Mouse (Mus musculus): ENCODE results near the gene Cpm.

Cpm gene

GRCm38 (mm10) chr10:117635823-117636589, 6.7 kb downstream of the Cpm start:
- in situ Hi-C loops (cut with MseI, MboI) = no loop called here

- in situ Hi-C loops (cut with MseI, MboI) = no loop called here
These were observed 7.9 kb downstream of the Cpm start for GRCm38 (mm10) chr10:117637062-117637744.

DNA sequence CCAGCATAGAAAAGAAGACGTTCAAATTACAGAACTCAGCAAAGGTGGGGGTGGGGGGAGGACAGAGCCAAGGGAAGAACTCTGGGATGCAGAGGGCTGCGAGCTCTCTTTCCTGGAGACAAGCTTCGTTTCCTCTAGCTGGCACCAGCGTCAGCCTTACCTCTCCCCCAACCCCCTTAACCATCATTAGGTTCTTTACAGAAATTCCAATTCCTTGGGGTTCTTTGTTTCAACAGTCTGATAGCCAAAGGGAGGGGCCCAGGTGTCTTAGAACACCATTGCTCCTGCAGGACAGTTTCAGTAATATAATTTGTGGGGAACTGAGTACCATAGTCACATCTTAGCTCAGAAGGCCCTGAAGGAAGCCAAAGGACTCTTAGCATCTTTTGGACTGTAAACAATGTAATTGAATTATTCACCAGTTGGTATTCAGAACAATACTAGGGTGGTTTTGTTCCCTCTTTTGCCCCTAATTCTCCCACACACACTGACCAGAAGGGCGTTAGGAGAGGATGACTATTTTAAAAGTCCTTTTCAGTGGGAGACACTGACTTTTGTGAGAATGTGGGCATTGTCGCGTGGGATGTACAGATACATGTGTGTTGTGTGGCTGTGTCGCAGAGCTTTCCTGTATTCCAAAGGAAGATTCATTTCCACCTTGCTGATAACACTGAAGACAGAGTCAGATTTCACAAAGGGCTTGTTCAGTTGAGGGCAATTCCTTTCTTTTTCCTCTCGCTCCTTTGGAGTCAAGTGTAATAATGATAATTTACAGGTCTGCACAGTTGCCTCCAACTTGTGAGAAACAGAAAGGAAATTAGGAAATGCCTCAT, 8.7 kb downstream of the Cpm start:
- in situ Hi-C loops (cut with MseI, MboI) = no loop called here

GRCm38 (mm10) chr10:117638578-117639220, 9.4 kb downstream of the Cpm start:
- in situ Hi-C loops (cut with MseI, MboI) = no loop called here

DNA sequence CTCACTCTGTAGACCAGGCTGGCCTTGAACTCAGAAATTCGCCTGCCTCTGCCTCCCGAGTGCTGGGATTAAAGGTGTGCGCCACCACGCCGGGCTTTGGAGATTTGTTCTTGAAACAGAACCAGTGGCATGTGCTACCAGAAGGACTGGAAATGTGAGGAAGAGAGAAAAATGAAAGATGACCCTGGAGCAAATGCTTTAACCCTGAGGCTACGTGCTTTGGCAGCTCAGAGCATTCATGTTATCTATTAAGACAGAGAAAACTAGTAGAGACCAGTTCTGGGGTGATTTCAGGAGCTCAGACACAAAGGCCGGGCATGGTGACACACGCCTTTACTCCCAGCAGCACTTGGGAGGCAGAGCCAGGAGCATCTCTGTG, 9.9 kb downstream of the Cpm start:
- in situ Hi-C loops (cut with MseI, MboI) = no loop called here

DNA sequence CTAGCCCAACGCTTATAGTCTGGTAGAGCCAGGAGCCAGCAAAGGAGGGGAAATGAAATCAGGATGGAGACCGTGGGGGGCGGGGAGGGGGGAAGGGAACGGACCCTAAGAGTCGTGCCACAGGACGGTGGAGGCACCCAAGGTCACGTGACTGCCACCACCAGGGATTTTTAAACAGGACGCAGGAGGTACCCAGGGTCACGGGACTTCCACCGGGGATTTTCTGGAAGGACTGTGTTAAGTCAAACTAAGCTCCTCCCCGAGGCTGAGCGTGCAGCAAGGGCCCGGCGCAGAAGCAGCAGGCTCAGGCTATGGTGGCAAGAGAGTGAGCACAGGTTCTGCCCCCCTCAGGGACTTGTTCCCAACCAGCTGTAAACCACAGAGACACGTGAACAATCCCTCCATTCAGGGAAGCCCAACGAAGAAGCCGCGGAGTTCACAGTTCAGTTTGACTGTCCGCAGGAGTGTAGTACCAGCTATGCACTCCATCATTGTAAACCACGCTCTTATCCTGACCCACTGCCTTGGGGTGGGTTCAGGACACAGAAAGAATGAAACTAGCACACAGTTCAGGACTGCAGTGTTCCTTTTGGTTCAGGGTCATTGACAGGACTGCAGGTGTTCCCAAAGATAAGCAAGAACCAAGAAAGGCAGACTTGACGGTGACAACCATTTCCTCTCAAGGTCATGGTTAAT, 10.7 kb downstream of the Cpm start:
- in situ Hi-C loops (cut with MseI, MboI) = no loop called here

- in situ Hi-C loops (cut with MseI, MboI) = no loop called here
These were observed 11.3 kb downstream of the Cpm start for GRCm38 (mm10) chr10:117640595-117641078.

GRCm38 (mm10) chr10:117641400-117642200, 12.3 kb downstream of the Cpm start:
- in situ Hi-C loops (cut with MseI, MboI) = no loop called here

DNA sequence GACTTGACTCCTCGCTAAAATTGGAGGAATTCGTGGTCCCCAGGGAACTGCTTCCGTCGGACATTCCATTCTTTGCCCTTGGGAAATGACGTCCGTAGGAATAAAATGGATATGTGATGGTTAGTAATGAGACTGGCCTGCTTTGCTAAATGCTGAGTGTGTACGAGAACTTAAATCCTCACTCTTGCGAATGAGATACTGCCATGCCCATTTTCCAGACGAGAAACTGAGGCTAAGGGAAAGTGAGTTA, 12.8 kb downstream of the Cpm start:
- in situ Hi-C loops (cut with MseI, MboI) = no loop called here

DNA sequence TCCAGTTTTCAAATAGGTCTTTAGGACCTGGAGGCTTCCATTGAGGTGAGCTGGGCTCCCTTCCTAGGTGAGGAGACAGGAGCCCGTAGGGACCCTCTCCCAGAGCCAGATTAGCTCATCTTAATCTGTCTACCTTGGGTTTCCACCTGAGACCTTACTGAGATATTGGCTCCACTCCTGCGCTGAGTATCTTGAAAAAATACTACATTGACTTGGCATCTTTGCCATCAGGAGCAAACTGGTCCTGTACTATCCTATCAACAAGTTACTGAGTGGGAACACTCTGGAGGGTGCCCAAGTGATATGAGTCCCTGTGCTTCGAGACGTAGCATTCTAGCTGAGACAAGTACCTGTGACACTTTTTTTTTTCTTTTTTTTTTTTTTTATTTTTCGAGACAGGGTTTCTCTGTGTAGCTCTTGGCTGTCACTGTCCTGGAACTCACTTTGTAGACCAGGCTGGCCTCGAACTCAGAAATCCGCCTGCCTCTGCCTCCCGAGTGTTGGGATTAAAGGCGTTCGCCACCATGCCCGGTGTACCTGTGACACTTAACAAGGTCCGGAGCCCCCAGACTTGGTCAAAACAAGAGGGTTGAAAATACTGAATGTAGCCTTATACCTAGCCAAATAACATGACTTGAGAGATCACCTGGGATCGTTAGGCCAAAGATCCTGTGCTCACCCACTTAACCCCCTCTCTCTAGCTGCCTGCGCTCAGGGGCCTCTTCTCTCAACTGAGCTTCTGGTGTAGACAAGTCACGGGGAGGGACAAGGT, 13.4 kb downstream of the Cpm start:
- in situ Hi-C loops (cut with MseI, MboI) = no loop called here

DNA sequence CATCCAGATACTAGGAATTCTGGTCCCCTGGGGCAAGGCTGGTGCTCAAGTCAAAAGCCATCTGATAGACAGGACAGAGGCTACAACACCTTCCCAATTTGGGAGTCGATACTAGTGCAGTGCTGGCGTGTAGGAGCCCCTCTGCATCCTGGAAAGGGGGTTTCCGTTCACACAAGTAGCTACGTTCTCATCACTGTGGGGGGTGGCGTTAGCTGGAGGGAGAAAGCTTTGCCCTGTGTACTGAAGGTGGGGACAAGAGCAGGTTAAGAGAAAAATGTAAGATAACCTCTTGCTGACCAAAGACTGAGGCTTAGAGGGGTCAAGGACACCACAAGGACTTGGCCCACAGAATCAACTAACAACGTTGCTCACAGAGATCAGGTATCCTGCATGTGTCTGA, 14.0 kb downstream of the Cpm start:
- in situ Hi-C loops (cut with MseI, MboI) = no loop called here

- in situ Hi-C loops (cut with MseI, MboI) = no loop called here
These were observed 14.6 kb downstream of the Cpm start for GRCm38 (mm10) chr10:117643711-117644428.

DNA sequence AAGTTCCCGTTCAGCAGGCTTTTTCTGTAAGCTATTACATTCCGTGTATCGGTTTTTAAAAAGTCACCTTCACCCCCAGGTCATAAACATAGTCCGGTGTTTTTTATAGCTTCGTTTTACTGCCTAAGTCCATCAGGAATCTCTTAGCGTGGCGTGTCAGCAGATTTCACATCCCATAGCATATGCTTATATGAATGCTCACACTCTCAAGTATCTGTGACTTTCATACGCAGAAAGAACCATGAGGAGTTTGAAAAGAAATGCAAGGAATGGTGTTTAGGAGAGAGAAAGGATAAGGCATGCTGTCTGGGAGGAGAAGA, 15.1 kb downstream of the Cpm start:
- in situ Hi-C loops (cut with MseI, MboI) = no loop called here

GRCm38 (mm10) chr10:117644828-117645227, 15.5 kb downstream of the Cpm start:
- in situ Hi-C loops (cut with MseI, MboI) = no loop called here

DNA sequence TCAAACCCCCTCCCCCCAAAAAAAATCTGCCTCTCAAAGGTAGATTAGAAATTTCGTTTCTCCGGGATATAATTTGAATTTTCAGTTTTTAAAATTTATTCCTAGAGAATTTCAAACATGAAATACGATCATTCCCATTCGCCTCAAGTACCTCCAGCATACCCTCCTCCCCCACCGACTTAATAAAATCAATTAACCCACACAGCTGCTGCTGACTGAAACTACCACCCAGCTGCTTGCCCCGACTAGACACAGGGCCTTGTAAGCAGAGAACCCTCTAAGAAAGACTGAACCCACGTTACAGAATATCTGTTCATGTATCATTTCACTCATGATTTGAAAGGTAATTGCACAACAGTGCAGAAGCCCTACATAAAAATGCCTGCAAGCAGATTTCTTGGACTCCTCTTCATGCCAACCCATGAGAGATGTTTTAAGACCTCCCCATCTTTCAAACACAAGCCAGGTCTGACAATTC, 16.2 kb downstream of the Cpm start:
- in situ Hi-C loops (cut with MseI, MboI) = no loop called here

- in situ Hi-C loops (cut with MseI, MboI) = no loop called here
These were observed 17.3 kb downstream of the Cpm start for GRCm38 (mm10) chr10:117646482-117647157.

DNA sequence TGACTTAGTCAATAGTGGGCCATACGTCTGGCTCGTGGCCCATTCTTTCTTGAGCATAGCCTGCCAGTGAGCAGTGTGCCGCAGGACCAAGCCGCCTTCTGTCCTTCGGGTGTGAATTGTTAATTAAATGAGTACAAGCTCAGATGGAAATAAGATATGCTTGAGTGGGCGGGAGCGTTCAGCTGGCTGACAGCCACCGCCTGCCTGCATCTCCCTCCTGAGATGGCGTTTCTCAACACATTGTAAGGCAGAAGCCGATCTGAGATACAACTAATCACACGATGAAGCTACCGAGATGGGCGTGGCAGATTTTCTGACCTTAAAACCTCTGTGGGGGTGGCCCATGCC, 17.8 kb downstream of the Cpm start:
- in situ Hi-C loops (cut with MseI, MboI) = no loop called here

DNA sequence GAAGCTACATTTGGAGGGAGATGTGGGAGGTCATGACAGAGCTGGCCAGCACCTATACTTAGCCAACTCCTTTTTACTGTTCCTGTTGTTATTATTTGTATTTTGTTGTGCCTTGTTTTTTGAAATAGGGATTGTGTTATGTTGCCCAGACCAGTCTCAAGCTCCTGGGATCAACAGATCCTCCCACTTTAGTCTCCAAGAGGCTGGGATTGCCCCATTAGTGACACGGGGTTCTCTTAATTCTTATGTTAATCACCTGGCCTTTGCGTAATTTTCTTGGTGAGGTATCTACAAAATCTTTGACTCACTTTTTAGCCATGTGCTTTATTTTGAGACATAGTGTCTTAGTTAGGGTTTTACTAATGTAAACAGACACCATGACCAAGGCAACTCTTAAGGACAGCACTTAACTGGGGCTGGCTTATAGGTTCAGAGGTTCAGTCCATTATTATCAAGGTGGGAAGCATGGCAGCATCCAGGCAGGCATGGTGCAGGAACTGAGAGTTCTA, 18.7 kb downstream of the Cpm start:
- in situ Hi-C loops (cut with MseI, MboI) = no loop called here

DNA sequence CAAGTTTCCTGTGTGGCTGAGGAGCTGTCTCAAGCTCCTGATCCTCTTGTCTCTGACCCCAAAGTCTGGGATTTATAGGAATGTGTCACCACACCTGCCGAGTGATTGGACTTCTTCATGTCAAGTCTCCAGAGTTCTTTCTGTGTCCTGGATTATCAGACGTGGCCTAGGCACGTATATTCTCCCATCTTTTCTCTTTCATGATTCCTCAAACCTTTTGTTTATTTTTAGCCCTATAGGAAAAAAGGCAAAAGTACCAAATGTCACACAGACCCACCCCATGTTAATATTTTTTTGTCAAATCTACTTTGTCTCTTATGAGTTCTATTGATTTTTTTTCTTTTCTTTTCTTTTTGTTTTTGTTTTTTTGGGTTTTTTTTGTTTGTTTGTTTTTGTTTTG, 19.3 kb downstream of the Cpm start:
- in situ Hi-C loops (cut with MseI, MboI) = no loop called here
